Mouse (Mus musculus) midbrain, embryonic 13.5 days (tissue): ENCODE measurements around the gene B3galnt2. TPM values are rescaled to one million over a fixed set of nuclear protein-coding genes. Genes with fewer than 3 reads are reported as not detected.
"Not testable (repeated sequence)": the region's sequence is repeated elsewhere in the genome, so short reads cannot be mapped to it uniquely, and the experiment has no call there.

Experiments
- ATAC-seq: fragments of 200-750 bp; cut with Nextera tagmentation; 2 replicates; pipeline ENCODE4 v1.8.0; 2017; ENCODE audit warnings: mild to moderate bottlenecking, moderate TSS enrichment, moderate library complexity
- H3K27ac ChIP-seq: fragments of 300-500 bp; sonication (generic); 2 replicates; pipeline ENCODE4 v1.5.1; 2015; ENCODE audit warnings: inconsistent platforms, mild to moderate bottlenecking, moderate library complexity
- H3K27me3 ChIP-seq: fragments of 300-500 bp; sonication (generic); 2 replicates; pipeline ENCODE4 v1.6.1; 2015; ENCODE audit warnings: mild to moderate bottlenecking, inconsistent platforms
- H3K36me3 ChIP-seq: fragments of 300-500 bp; sonication (generic); 2 replicates; pipeline ENCODE4 v1.6.1; 2015; ENCODE audit warnings: mild to moderate bottlenecking, inconsistent platforms
- H3K4me1 ChIP-seq: fragments of 300-500 bp; sonication (generic); replicated peaks from 2 replicates; pipeline ENCODE4 v1.6.1; 2015; ENCODE audit warnings: inconsistent platforms
- H3K4me2 ChIP-seq: fragments of 300-500 bp; sonication (generic); replicated peaks from 2 replicates; pipeline ENCODE4 v1.6.1; 2015; ENCODE audit warnings: moderate library complexity, mild to moderate bottlenecking, inconsistent platforms
- H3K4me3 ChIP-seq: fragments of 300-500 bp; sonication (generic); replicated peaks from 2 replicates; pipeline ENCODE4 v1.5.1; 2015; ENCODE audit warnings: mild to moderate bottlenecking, inconsistent platforms
- H3K9ac ChIP-seq: fragments of 300-500 bp; sonication (generic); replicated peaks from 2 replicates; pipeline ENCODE4 v1.6.1; 2015; ENCODE audit warnings: mild to moderate bottlenecking, inconsistent platforms
- H3K9me3 ChIP-seq: fragments of 300-500 bp; sonication (generic); 2 replicates; pipeline ENCODE4 v1.6.1; 2016; ENCODE audit warnings: mild to moderate bottlenecking, inconsistent platforms
- WGBS: fragments of 180-500 bp; shearing (Covaris S2); methylation state at CpG from one replicate; pipeline ENCODE4 v1.1.7; 2015; 5-methylcytosine and 5-hydroxymethylcytosine counted together
- polyA plus RNA-seq: library from polyadenylated mRNA; unstranded; fragments of >200 nt; fragmentation: Nextera tagmentation; extraction: Ambion mirVana; gene quantifications from 2 replicates; pipeline ENCODE4 v1.2.1, GENCODE M21; 2015

Gene B3galnt2
- polyA plus RNA-seq, 1 experiment from 2014 or later, result 26.7 TPM

DNA sequence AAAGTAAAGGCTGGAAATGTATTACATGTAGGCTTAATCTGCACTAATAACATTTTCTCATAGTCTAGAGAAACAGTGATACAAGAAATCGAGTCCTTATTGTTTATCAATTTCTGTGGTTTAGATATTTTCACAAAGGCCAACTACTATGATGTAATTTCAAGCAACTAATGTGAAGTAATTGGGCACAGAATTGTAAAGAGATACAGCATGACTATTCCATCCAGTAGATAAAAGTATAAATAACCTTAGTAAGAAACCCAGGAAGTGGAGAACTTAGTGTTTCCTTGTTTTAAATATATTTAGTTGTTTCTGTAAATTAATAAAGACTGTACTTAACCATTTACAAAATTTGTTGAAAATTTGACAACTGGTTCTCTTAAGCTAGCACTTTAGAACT is 15.5 kb downstream of the B3galnt2 start:
- H3K4me3 ChIP-seq, result no peak overlapping the region
- 91% methylated on average over 1 of the region's 1 CpGs for WGBS
- no peaks in the 10 kb centered on the region for H3K9me3 ChIP-seq
- H3K27me3 ChIP-seq, result no peaks in the 10 kb centered on the region
- no peak for ATAC-seq
- H3K36me3 ChIP-seq, result peaks cover 10% of the 10 kb centered on the region; the same call in 1 of the 2 replicates
- H3K4me1 ChIP-seq, result no peaks in the 10 kb centered on the region
- no peak overlapping the region for H3K4me2 ChIP-seq
- no peak overlapping the region for H3K27ac ChIP-seq
- H3K9ac ChIP-seq, result no peak overlapping the region

DNA sequence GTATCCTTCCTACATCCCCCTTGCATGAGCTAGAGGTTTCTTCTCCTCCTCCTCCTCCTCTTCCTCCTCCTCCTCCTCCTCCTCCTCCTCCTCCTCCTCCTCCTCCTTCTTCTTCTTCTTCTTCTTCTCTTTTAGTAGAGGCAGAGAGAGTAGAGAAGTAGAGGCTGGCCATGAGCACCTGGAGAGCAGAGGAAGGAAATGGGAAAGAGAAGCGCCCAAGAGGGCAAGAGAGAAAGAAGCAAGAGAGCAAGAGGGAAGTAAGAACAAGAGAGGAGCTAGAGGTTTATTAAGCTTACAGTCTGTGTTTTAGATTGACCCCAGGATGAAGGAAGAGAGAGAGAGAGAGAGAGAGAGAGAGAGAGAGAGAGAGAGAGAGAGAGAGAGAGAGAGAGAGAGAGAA is 27.6 kb downstream of the B3galnt2 start:
- not testable (repeated sequence) for H3K9ac ChIP-seq, H3K9me3 ChIP-seq, H3K4me1 ChIP-seq, H3K27me3 ChIP-seq, H3K4me2 ChIP-seq, H3K4me3 ChIP-seq, H3K27ac ChIP-seq, ATAC-seq
- H3K36me3 ChIP-seq, result peaks cover 12% of the 10 kb centered on the region; the same call in 1 of the 2 replicates
- WGBS, result 88% methylated on average over 1 of the region's 1 CpGs

DNA sequence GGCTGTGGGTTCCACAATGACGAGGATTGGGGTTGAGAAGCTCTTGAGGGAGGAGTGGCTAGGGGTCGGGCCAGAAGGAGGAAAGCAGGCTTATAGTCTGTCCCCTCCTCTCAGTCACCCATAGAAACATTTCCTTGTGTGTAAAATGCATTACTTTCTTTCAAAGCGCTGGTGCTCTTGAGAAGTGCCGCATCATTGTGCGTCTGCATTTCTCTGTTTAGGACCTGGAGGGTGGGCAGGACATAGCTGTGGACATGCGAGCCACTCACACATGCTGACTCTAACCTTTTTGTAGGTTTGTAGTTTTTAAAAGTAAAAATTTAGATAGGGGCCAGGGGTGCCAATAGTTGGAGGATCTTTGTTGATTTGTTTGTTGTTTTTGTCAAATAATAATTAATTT is 29.3 kb downstream of the B3galnt2 start:
- Histone ChIP-seq H3K36me3 (peaks cover 15% of the 10 kb centered on the region), H3K9ac (no peak overlapping the region), H3K27ac (no peak overlapping the region), H3K4me1 (peaks cover 3% of the 10 kb centered on the region; the same call in 1 of the 2 replicates), H3K9me3 (no peaks in the 10 kb centered on the region), H3K4me2 (no peak overlapping the region), H3K27me3 (no peaks in the 10 kb centered on the region), H3K4me3 (no peak overlapping the region)
- 83% methylated on average over 6 of the region's 6 CpGs for WGBS
- ATAC-seq, result no peak

DNA sequence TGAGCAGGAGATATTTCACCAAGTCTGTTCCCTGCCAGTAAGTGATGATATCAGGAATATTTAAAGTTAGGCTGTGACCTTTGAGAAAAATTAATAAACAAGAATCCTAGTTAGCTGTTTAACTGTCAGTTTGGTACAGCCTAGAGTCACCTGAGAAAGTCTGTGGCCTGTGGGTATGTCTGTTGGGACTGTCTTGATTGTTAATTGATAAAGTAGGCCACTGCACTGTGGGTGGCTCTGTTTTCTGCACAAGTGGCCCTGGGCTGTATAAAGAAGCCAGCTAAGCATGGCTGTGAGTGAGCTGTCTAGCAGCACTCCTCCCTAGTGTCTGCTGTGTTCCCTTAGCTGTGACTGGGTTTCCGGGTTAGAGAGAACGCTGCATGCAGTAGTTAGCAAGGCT is 34.9 kb downstream of the B3galnt2 start:
- H3K4me1 ChIP-seq, result no peaks in the 10 kb centered on the region
- no peak overlapping the region for H3K9ac ChIP-seq
- H3K9me3 ChIP-seq, result no peaks in the 10 kb centered on the region
- WGBS, result 87% methylated on average over 2 of the region's 2 CpGs
- H3K4me3 ChIP-seq, result no peak overlapping the region
- no peak for ATAC-seq
- no peaks in the 10 kb centered on the region for H3K27me3 ChIP-seq
- H3K36me3 ChIP-seq, result peaks cover 52% of the 10 kb centered on the region
- no peak overlapping the region for H3K27ac ChIP-seq
- H3K4me2 ChIP-seq, result no peak overlapping the region

DNA sequence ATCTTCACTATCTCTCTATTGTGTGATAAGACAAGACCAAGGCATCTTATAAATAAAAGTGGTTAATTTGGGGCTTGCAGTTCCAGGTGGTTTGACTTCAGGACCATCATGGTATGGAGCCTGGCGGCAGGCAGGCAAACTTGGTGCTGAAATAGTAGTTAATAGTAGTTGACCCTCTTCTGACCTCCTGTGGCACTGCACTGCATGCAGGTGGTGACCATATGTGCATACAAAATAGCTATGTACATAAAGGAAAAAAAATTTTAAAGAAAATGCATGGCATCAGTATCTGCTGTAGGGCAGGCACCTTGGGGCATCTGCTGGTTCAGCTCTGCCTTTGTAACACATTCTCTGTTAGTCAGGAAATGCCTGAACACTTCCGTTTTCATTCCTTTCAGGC is 36.1 kb downstream of the B3galnt2 start:
- WGBS, result 84% methylated on average over 2 of the region's 2 CpGs
- H3K9ac ChIP-seq, result no peak overlapping the region
- H3K9me3 ChIP-seq, result no peaks in the 10 kb centered on the region
- no peaks in the 10 kb centered on the region for H3K27me3 ChIP-seq
- no peak overlapping the region for H3K4me3 ChIP-seq
- H3K4me1 ChIP-seq, result no peaks in the 10 kb centered on the region
- no peak overlapping the region for H3K27ac ChIP-seq
- no peak overlapping the region for H3K4me2 ChIP-seq
- no peak for ATAC-seq
- peaks cover 60% of the 10 kb centered on the region for H3K36me3 ChIP-seq

DNA sequence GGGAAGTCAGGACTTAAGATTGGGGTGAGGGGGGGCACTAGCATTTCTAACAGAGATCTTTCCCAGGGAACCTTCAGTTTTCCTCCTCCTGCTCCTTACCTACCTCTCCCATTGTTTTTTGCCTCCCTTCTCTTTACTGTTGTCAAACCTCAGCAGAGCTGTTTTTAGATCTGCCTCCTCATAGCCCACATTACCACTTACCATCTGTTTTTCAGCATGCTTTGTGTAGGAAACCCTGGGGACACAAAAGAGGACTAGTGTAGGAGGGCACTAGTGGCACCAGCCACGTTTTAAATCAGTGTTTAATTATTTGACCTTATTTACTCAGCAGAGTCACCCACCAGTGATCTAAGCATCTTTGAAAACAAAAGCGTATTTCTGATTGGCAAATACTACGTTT is 38.8 kb downstream of the B3galnt2 start:
- Histone ChIP-seq H3K27ac (no peak overlapping the region), H3K27me3 (no peaks in the 10 kb centered on the region), H3K4me2 (no peak overlapping the region), H3K36me3 (peaks cover 76% of the 10 kb centered on the region), H3K9me3 (no peaks in the 10 kb centered on the region), H3K4me3 (no peak overlapping the region), H3K4me1 (no peaks in the 10 kb centered on the region), H3K9ac (no peak overlapping the region)
- ATAC-seq, result no peak
- WGBS, result 84% methylated on average over 3 of the region's 3 CpGs

DNA sequence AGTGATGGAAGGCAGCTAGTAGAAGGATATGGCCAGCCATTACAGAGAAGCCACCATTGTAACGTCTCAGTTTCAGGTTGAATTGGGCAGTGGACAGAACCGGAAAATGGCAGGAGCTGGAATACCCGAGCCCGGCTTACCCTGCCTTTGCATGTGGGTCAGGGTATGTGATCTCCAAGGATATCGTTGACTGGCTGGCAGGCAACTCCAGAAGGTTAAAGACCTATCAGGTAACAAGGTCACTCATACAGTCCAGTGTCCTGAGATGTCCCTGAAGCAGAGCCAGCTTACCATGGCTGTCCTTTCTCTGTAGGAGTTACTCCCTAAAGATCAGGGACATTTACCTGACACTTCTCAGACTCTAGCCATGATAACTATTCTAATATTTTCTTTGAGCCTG is 40.8 kb downstream of the B3galnt2 start:
- H3K4me1 ChIP-seq, result no peaks in the 10 kb centered on the region
- H3K27me3 ChIP-seq, result no peaks in the 10 kb centered on the region
- H3K36me3 ChIP-seq, result peaks cover 79% of the 10 kb centered on the region
- no peak overlapping the region for H3K27ac ChIP-seq
- H3K9me3 ChIP-seq, result no peaks in the 10 kb centered on the region
- H3K4me3 ChIP-seq, result no peak overlapping the region
- H3K9ac ChIP-seq, result no peak overlapping the region
- 98% methylated on average over 5 of the region's 5 CpGs for WGBS
- H3K4me2 ChIP-seq, result no peak overlapping the region
- ATAC-seq, result no peak

DNA sequence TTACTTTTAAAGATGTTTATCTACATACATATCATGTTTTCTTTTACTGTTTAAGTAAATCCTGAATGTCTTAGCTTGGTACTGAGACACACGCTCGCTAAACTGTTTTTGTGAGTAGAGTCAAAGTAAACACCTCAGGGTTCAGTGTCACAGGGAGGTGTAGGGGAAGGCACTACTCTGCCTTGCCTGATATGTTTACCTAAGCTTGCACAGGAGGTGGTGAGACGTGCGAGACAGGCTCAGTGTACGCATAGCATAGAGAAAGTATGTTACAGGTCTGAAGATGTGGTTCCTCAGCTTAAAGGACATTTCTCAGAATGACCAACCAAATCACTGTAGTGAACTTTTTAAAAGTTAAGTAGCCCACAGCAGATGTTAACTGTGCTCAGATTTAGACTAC is 43.2 kb downstream of the B3galnt2 start:
- Histone ChIP-seq H3K4me3 (no peak overlapping the region), H3K9ac (no peak overlapping the region), H3K4me2 (no peak overlapping the region), H3K9me3 (no peaks in the 10 kb centered on the region), H3K27ac (no peak overlapping the region), H3K27me3 (no peaks in the 10 kb centered on the region), H3K4me1 (no peaks in the 10 kb centered on the region), H3K36me3 (peaks cover 86% of the 10 kb centered on the region)
- WGBS, result 92% methylated on average over 5 of the region's 5 CpGs
- ATAC-seq, result no peak

DNA sequence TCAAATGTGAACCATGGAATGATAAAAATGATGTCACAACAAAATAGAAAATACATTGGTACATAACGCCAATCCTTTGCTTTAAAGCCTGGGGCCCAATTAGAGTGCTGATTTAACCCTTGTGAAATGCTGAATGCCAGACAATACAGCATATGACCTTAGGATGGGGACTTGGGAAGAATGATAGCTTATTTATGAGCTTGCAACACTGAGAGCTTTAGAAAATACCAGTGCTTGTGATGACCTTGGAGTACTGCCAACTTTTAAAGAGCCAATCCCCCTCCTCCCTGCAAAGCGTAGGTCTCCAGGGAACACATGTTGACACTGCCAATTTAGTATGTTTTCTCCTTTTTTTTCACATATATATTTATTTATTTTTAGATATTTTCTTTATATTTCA is 48.4 kb downstream of the B3galnt2 start:
- Histone ChIP-seq H3K9me3 (no peaks in the 10 kb centered on the region), H3K27ac (no peak overlapping the region), H3K27me3 (no peaks in the 10 kb centered on the region), H3K4me2 (no peak overlapping the region), H3K4me1 (no peaks in the 10 kb centered on the region), H3K9ac (no peak overlapping the region), H3K36me3 (peaks cover 79% of the 10 kb centered on the region), H3K4me3 (no peak overlapping the region)
- 85% methylated on average over 2 of the region's 2 CpGs for WGBS
- ATAC-seq, result no peak

DNA sequence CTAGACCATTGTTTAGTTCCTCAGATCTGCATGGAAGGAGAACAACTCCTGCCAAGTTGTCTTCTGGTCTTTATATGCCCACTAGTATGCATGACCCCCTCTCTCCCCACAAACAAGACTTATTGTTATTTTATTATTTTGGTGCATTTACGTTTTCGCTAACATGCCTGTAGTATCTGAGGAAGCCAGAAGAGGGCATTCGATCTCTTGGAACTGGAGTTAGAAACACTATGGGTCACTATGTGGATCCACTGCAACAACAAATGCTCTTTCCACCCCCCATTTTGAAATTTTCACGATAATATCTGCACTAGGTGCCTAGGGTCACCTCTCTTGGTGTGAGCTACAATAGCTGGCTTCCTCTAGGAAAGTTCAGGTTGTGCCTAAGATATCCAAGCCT is 49.8 kb downstream of the B3galnt2 start:
- no peak for ATAC-seq
- Histone ChIP-seq H3K27me3 (no peaks in the 10 kb centered on the region), H3K9ac (no peak overlapping the region), H3K36me3 (peaks cover 75% of the 10 kb centered on the region), H3K27ac (no peak overlapping the region), H3K4me2 (no peak overlapping the region), H3K4me3 (no peak overlapping the region), H3K4me1 (no peaks in the 10 kb centered on the region), H3K9me3 (no peaks in the 10 kb centered on the region)
- 87% methylated on average over 4 of the region's 4 CpGs for WGBS

DNA sequence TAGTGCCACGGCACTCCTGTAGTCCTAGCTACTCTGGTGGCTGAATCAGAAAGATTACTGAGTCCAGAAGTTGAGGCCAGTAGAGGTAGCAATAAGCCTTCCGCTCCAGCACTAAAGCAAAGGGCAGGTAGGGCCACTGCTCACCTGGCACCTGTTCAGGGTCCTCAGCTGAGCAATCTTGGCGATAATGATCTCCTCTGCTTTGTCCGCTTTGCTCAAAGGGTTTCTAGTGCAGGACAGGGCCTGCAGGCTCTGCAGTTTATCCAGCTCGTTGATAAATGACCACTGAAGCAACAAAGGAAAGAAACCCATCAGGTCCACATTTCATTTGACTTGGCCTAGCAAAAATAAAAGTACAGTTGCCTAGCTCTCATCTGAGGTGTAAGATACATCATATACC is 50.7 kb downstream of the B3galnt2 start:
- no peak for ATAC-seq
- Histone ChIP-seq H3K27ac (no peak overlapping the region), H3K36me3 (peaks cover 75% of the 10 kb centered on the region), H3K9me3 (no peaks in the 10 kb centered on the region), H3K27me3 (no peaks in the 10 kb centered on the region), H3K9ac (no peak overlapping the region), H3K4me1 (no peaks in the 10 kb centered on the region), H3K4me2 (no peak overlapping the region), H3K4me3 (no peak overlapping the region)
- WGBS, result 96% methylated on average over 5 of the region's 5 CpGs

DNA sequence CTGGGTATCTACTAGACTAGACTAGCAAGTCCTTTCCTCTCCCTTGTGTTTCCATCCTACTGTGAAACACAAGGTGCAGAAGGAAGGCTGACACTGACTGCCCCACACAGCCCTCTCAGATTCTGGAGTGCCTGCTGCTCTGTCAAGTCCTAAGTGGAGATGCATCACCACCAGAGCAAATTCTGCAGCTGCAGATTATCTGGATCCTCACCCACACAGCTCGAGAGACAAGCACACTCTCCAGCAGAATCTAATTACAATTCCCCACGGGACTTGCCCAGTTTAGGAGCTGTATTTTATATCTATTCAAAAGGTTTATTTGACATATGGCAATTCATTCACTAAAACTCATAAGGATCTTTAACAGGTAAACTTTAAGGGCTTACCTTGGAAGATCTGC is 51.8 kb downstream of the B3galnt2 start:
- Histone ChIP-seq H3K36me3 (peaks cover 67% of the 10 kb centered on the region), H3K4me2 (no peak overlapping the region), H3K4me1 (no peaks in the 10 kb centered on the region), H3K9ac (no peak overlapping the region), H3K27me3 (no peaks in the 10 kb centered on the region), H3K4me3 (no peak overlapping the region), H3K9me3 (no peaks in the 10 kb centered on the region), H3K27ac (no peak overlapping the region)
- ATAC-seq, result no peak
- 58% methylated on average over 2 of the region's 2 CpGs for WGBS

DNA sequence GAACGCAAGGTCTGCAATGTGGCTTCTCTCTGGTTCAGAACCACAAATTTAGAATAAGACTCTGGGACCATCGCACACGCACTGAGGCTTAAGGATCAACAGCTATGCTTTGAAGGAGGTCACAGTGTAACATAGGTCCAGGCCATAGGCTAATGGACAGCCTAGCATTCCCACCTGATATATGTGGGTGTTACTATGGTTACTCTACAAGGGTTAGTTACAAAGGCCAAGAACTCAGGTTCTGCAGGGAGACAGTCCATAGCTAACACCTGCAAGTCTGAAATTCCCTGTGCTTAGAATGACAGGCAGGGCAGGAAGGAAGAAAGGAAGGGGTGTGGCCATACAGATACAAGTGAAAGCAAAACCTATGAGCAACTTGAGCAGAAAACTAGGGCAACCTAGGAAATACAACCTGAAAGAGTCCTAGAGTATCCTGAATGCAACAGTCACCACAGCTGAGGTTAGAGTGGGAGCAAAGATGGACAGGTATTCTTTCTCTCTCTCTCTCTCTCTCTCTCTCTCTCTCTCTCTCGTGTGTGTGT is 57.3 kb downstream of the B3galnt2 start:
- no peak for ATAC-seq
- Histone ChIP-seq H3K4me1 (no peaks in the 10 kb centered on the region), H3K9me3 (no peaks in the 10 kb centered on the region), H3K27ac (no peak overlapping the region), H3K27me3 (no peaks in the 10 kb centered on the region), H3K36me3 (peaks cover 63% of the 10 kb centered on the region), H3K4me3 (no peak overlapping the region), H3K9ac (no peak overlapping the region), H3K4me2 (no peak overlapping the region)
- WGBS, result 90% methylated on average over 4 of the region's 4 CpGs
